Mouse (Mus musculus): ENCODE measurements at regions not wholly inside any gene's neighbourhood (a gene's known extent, or its start where the extent isn't known, plus 50 kb on each side); places are given as distances from the start of the nearest gene placed in this dataset.

DNA sequence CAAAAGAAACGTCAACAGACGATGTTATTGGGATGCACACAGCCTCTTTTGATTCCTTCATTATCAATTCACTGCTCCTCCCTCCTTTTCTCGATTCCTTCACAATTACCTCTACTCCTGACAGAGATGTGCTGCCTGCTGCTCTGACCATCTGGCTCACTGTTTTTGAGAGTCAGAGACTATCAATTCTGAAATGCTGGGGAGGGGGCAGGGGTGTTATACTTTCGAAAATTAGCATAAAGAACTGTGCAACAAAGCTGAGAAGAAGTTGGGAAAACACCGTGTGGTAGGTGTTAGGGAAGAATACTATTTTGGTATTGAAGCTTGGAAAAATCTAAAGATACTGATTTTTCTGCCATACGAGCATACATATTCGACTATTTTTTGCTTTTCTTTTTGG lies 96.4 kb downstream of the Nedd1 start:
- no peak for TF ChIP-seq CHD2 (IDR thresholded peaks at IDR 0.05; ENCODE audit: low read depth, low read length)
- TF ChIP-seq ZC3H11A (IDR thresholded peaks at IDR 0.05; ENCODE audit: borderline replicate concordance, low read depth, low read length) = no peak
- TF ChIP-seq MAFK (IDR thresholded peaks at IDR 0.05; ENCODE audit: insufficient read depth, low read depth, low read length) = no peak
- TF ChIP-seq HCFC1 (IDR thresholded peaks at IDR 0.05; ENCODE audit: borderline replicate concordance, insufficient read depth, low read length) = no peak

All from ES-E14 (cell line).